Mouse (Mus musculus): ENCODE measurements around the gene Lpar1. TPM values are rescaled to one million over a fixed set of nuclear protein-coding genes. Genes with fewer than 3 reads are reported as not detected.

The Lpar1 gene
- polyA plus RNA-seq, 2 experiments = 90.8 to 161 TPM

DNA sequence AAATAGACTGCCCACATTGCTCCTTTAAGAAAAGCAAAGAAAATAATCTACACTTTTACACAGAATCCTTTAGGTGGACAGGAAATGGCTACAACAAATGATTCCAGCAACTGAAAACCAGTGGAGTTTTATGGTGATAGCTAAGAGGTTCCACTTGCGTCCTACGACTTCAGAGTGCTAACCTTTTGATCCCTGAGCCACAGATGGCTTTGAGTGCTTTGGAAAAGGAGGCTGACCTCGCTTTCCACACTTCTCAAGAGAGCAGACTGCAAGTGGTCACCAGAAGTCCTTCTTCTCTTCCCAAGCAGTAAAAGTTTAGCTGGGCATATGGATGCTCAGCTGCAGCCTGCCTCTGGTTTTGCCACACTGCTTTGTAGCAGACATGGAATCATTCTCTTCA, 18.0 kb upstream of the Lpar1 start:
- ATAC-seq (ENCODE audit: low FRiP score, low read depth) (no peak), DNase-seq (ENCODE audit: low spot score) (no peak)
- H3K27me3 ChIP-seq (ENCODE audit: control insufficient read depth, insufficient read depth, low read length) = no peaks in the 10 kb centered on the region
- WGBS = 30% methylated on average over 3 of the region's 3 CpGs
- H3K4me1 ChIP-seq (ENCODE audit: control insufficient read depth, insufficient read depth, low read length) = no peaks in the 10 kb centered on the region; the same call in 1 of the 2 replicates
- H3K36me3 ChIP-seq (ENCODE audit: control insufficient read depth, insufficient read depth, low read length) = no peaks in the 10 kb centered on the region
- no peak overlapping the region for H3K4me3 ChIP-seq (replicated peaks; ENCODE audit: low read length)
- no peak overlapping the region for H3K9ac ChIP-seq (ENCODE audit: low read depth, low read length, severe bottlenecking)
- H3K9me3 ChIP-seq (ENCODE audit: control insufficient read depth, low read length) = no peaks in the 10 kb centered on the region
- no peak for TF ChIP-seq POLR2A (IDR thresholded peaks at IDR 0.05; ENCODE audit: borderline replicate concordance, extremely low read depth, insufficient read depth, insufficient read length)
- H3K4me2 ChIP-seq (replicated peaks; ENCODE audit: low read depth, low read length, severe bottlenecking) = no peak overlapping the region
- no peak overlapping the region for H3K27ac ChIP-seq (replicated peaks; ENCODE audit: low read depth, low read length)

DNA sequence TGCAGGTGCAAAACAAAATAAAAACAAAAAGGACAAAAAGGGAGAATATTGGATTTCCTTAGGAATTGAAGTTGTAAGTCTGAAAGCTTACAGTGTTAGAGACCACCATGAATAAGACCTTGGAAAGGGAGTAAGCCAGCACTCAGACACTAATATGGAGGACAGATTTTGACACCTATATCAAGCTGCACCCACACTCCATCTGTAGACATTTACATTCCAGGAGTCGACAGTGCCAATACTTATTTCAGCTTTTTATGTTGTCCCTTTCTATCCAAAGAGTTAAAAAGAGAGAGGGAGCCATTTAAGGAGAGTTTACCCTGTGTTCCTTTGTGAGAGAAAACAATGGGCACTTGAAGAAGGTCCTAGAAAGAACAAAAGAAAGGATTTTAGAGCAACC, 17.5 kb upstream of the Lpar1 start:
- no peak for TF ChIP-seq POLR2A (IDR thresholded peaks at IDR 0.05; ENCODE audit: borderline replicate concordance, extremely low read depth, insufficient read depth, insufficient read length)
- Histone ChIP-seq H3K4me3 (replicated peaks; ENCODE audit: low read length) (no peak overlapping the region), H3K27me3 (ENCODE audit: control insufficient read depth, insufficient read depth, low read length) (no peaks in the 10 kb centered on the region), H3K27ac (replicated peaks; ENCODE audit: low read depth, low read length) (no peak overlapping the region), H3K4me1 (ENCODE audit: control insufficient read depth, insufficient read depth, low read length) (no peaks in the 10 kb centered on the region; the same call in 1 of the 2 replicates), H3K4me2 (replicated peaks; ENCODE audit: low read depth, low read length, severe bottlenecking) (no peak overlapping the region), H3K36me3 (ENCODE audit: control insufficient read depth, insufficient read depth, low read length) (no peaks in the 10 kb centered on the region), H3K9ac (ENCODE audit: low read depth, low read length, severe bottlenecking) (no peak overlapping the region), H3K9me3 (ENCODE audit: control insufficient read depth, low read length) (no peaks in the 10 kb centered on the region)
- DNase-seq (ENCODE audit: low spot score) (no peak), ATAC-seq (ENCODE audit: low FRiP score, low read depth) (no peak)
- WGBS = 45% methylated on average over 1 of the region's 1 CpGs

DNA sequence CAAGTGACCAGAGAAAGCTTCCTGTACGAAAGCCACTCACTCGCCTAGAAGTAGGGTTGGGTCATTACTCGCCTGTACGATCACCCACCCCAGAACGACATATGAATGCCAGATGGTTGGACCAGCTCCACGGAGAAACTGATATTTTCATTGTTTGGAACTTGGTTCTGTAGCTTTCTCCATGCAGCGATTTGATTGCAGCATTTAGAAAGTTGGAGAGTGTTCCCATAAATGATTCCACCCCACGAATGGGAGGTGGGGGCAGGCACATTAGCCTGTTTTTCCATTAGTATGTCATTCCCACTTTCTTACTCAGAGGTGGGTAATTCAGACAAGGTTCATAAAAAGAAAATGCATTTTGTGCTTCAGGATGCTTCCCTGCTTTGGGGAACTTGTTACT, 14.8 kb upstream of the Lpar1 start:
- no peak for TF ChIP-seq POLR2A (IDR thresholded peaks at IDR 0.05; ENCODE audit: borderline replicate concordance, extremely low read depth, insufficient read depth, insufficient read length)
- peak; percentile 73 for ATAC-seq (ENCODE audit: low FRiP score, low read depth)
- peak; percentile 89 for DNase-seq (ENCODE audit: low spot score)
- no peak overlapping the region for H3K9ac ChIP-seq (ENCODE audit: low read depth, low read length, severe bottlenecking)
- WGBS = 18% methylated on average over 8 of the region's 8 CpGs
- 0 out of 2 replicates have a peak overlapping the region, but pooled peaks have one; percentile 6 for H3K4me2 ChIP-seq (replicated peaks; ENCODE audit: low read depth, low read length, severe bottlenecking)
- no peaks in the 10 kb centered on the region for H3K27me3 ChIP-seq (ENCODE audit: control insufficient read depth, insufficient read depth, low read length)
- peak overlapping the region; percentile 63 for H3K27ac ChIP-seq (replicated peaks; ENCODE audit: low read depth, low read length)
- H3K36me3 ChIP-seq (ENCODE audit: control insufficient read depth, insufficient read depth, low read length) = no peaks in the 10 kb centered on the region
- no peaks in the 10 kb centered on the region; the same call in 1 of the 2 replicates for H3K4me1 ChIP-seq (ENCODE audit: control insufficient read depth, insufficient read depth, low read length)
- no peak overlapping the region for H3K4me3 ChIP-seq (replicated peaks; ENCODE audit: low read length)
- no peaks in the 10 kb centered on the region for H3K9me3 ChIP-seq (ENCODE audit: control insufficient read depth, low read length)

GRCm38 (mm10) chr4:58562776-58563175, 9.1 kb upstream of the Lpar1 start:
- no peak overlapping the region for H3K27ac ChIP-seq (replicated peaks; ENCODE audit: low read depth, low read length)
- no peak for ATAC-seq (ENCODE audit: low FRiP score, low read depth)
- DNase-seq (ENCODE audit: low spot score) = no peak
- no peaks in the 10 kb centered on the region for H3K9me3 ChIP-seq (ENCODE audit: control insufficient read depth, low read length)
- no peaks in the 10 kb centered on the region for H3K4me1 ChIP-seq (ENCODE audit: control insufficient read depth, insufficient read depth, low read length)
- TF ChIP-seq POLR2A (IDR thresholded peaks at IDR 0.05; ENCODE audit: borderline replicate concordance, extremely low read depth, insufficient read depth, insufficient read length) = no peak
- H3K27me3 ChIP-seq (ENCODE audit: control insufficient read depth, insufficient read depth, low read length) = no peaks in the 10 kb centered on the region
- no peak overlapping the region for H3K4me3 ChIP-seq (replicated peaks; ENCODE audit: low read length)
- H3K36me3 ChIP-seq (ENCODE audit: control insufficient read depth, insufficient read depth, low read length) = no peaks in the 10 kb centered on the region
- no peak overlapping the region for H3K9ac ChIP-seq (ENCODE audit: low read depth, low read length, severe bottlenecking)
- 91% methylated on average over 1 of the region's 1 CpGs for WGBS
- no peak overlapping the region for H3K4me2 ChIP-seq (replicated peaks; ENCODE audit: low read depth, low read length, severe bottlenecking)

- ATAC-seq (ENCODE audit: low FRiP score, low read depth) = no peak
- 82% methylated on average over 3 of the region's 3 CpGs for WGBS
- no peak for TF ChIP-seq POLR2A (IDR thresholded peaks at IDR 0.05; ENCODE audit: borderline replicate concordance, extremely low read depth, insufficient read depth, insufficient read length)
Observed at GRCm38 (mm10) chr4:58557001-58557400, 3.3 kb upstream of the Lpar1 start.

More at GRCm38 (mm10) chr4:58557001-58557400, 3.3 kb upstream of the Lpar1 start:
- no peaks in the 10 kb centered on the region for H3K9me3 ChIP-seq (ENCODE audit: control insufficient read depth, low read length)
- no peak overlapping the region for H3K27ac ChIP-seq (replicated peaks; ENCODE audit: low read depth, low read length)
- H3K4me1 ChIP-seq (ENCODE audit: control insufficient read depth, insufficient read depth, low read length) = peaks cover 6% of the 10 kb centered on the region
- H3K4me3 ChIP-seq (replicated peaks; ENCODE audit: low read length) = no peak overlapping the region
- no peaks in the 10 kb centered on the region for H3K36me3 ChIP-seq (ENCODE audit: control insufficient read depth, insufficient read depth, low read length)
- no peaks in the 10 kb centered on the region for H3K27me3 ChIP-seq (ENCODE audit: control insufficient read depth, insufficient read depth, low read length)
- no peak overlapping the region for H3K4me2 ChIP-seq (replicated peaks; ENCODE audit: low read depth, low read length, severe bottlenecking)
- DNase-seq (ENCODE audit: low spot score) = no peak
- no peak overlapping the region for H3K9ac ChIP-seq (ENCODE audit: low read depth, low read length, severe bottlenecking)
